Mouse (Mus musculus): ENCODE measurements around the gene Scnn1b.

- no peak for TF ChIP-seq POLR2A (IDR thresholded peaks at IDR 0.05; ENCODE audit: insufficient read length, low read depth)
- TF ChIP-seq MAX (IDR thresholded peaks at IDR 0.05; ENCODE audit: low read depth): no peak
- no peak for TF ChIP-seq MYOD1 (IDR thresholded peaks at IDR 0.05; ENCODE audit: control insufficient read depth in 1 of 3, insufficient read length in 2 of 3, low read depth in 2 of 3)
- no peak for TF ChIP-seq TCF12 (IDR thresholded peaks at IDR 0.05; ENCODE audit: insufficient read depth, poor library complexity, severe bottlenecking)
Observed at GRCm38 (mm10) chr7:121946196-121946595, 81.4 kb downstream of the Scnn1b start.

All from myocyte (in vitro differentiated cells).